Mouse (Mus musculus) CD8-positive naive resting alpha-beta T cell, adult 2 months (primary cell): Measurements from ENCODE around the gene Pank4.

ENCODE experiments used
- DNase-seq, 2 experiments: peaks; one replicate each; pipeline ENCODE4 v3.0.0; 2022; ENCODE audit warnings: low read depth in 2 of 2, low spot score in 2 of 2

Pank4 gene

GRCm38 (mm10) chr4:154963901-154964580, at the start of gene Pank4:
TSS of gene Pank4 (plus strand) at chr4:154964123.
- DNase-seq = peak; percentile 51 to 61

DNA sequence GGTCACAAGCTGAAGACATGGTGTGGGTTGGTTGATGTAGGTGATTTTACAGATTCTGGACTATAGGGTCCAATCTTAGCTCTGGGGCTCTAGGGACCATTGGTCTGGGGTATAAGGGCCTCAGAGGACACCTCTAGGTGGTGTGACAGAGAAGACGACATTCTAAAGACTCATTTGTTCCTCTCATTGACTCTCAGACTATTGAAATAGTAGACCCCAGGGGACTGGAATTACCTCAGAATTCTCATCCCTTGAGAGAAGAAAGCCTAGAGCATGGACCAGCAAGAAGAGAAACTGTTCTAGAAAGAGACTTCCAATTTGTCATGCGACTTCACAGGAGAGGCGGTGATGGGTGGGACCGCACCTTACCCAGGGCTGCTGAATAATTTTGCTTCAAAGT, 49.7 kb upstream of the Pank4 start:
- no peak for DNase-seq

DNA sequence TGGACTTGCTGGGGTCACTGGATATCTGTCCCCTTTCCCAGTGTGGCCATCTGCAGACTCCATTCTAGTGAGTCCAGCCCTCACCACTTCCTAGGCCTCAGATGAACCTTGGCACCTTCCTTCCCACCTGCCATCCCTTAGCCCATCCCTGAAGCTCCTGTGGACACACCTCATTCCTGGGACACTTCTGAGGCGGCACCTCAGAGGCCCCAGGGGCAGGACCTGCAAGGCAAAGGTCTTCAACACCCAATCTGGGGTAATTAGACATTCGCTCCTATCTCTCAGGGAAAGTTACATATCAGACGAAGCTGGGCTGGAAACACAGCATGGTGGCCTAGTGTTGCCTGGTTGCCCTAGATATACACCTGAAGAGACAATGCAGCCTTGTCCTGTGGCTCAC, 49.2 kb upstream of the Pank4 start:
- DNase-seq = no peak

DNA sequence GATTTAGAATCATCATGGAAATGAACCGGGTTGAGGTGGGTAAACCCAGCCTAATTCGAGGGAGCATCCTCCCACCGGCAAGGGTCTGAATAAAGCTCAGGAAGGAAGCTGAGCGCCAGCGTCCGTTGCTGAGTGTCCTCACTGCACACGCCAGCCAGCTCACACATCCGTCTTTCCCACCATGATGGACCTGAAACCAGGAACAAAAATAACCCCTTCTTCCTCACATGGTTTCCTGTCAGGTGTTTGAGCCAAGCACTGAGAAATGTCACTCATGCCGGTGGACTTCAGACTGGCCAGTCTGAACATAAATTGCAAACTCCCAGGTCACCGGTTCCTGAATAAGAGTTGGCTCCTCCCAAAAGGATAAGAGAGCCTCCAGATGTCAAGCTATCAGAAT, 48.6 kb upstream of the Pank4 start:
- DNase-seq = no peak

GRCm38 (mm10) chr4:154916662-154917061, 47.3 kb upstream of the Pank4 start:
- no peak for DNase-seq

GRCm38 (mm10) chr4:154922291-154922690, 41.6 kb upstream of the Pank4 start:
- DNase-seq = no peak

DNA sequence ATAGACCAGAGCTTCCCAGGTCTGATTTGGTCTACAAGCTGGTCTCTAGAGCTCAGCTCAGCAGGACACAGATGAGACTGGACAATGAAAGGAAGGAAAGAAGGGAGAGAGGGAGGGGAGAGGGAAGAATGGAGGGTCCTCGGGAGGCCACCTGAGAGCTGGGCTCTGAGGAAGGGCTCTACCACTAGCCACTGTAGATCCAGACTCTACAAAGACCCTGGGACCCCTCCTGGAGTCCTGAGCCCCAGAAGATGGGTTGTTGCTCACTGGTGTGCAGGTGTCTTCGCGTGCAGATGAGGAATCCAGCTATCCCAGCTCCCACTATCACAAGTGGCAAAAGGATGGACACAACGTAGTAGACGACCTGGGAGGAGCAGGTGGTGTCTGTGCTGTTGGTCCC, 41.0 kb upstream of the Pank4 start:
- no peak for DNase-seq

GRCm38 (mm10) chr4:154925413-154925812, 38.5 kb upstream of the Pank4 start:
- DNase-seq = peak; percentile 59 to 67

- no peak for DNase-seq
Observed at GRCm38 (mm10) chr4:154926969-154927898, 36.7 kb upstream of the Pank4 start.

DNA sequence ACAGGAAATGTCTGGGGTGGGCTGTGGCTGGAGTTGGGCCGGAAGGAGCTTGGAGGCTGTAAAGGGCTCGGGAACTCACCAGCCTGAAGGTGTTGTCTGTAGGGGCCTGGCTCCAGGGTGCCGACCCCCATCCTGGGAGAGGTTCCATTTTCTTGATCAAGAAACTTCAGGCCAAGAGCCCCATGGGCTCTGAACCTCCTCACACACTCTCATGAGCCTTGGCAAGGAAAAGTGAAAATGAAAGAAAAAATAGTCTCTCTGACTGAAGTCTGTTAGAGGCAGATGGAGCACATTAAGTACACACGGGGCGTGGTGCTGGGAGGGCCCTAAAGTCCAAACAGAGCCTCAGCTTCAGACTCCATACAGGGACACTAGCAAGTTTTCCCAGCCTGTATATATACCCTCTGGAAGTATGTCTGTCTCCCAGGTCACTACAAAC, 36.0 kb upstream of the Pank4 start:
- peak in 1 of 2 experiments; percentile 40 for DNase-seq

GRCm38 (mm10) chr4:154928395-154929087, 35.4 kb upstream of the Pank4 start, which contains the start of gene Tnfrsf14:
TSS of gene Tnfrsf14 (minus strand) at chr4:154928563.
- no peak for DNase-seq

- DNase-seq = no peak
Observed at GRCm38 (mm10) chr4:154929088-154929660, 34.7 kb upstream of the Pank4 start.

- no peak for DNase-seq
Observed at GRCm38 (mm10) chr4:154933306-154933907, 30.5 kb upstream of the Pank4 start.

- no peak for DNase-seq
Observed at GRCm38 (mm10) chr4:154934800-154935199, 29.1 kb upstream of the Pank4 start.

DNA sequence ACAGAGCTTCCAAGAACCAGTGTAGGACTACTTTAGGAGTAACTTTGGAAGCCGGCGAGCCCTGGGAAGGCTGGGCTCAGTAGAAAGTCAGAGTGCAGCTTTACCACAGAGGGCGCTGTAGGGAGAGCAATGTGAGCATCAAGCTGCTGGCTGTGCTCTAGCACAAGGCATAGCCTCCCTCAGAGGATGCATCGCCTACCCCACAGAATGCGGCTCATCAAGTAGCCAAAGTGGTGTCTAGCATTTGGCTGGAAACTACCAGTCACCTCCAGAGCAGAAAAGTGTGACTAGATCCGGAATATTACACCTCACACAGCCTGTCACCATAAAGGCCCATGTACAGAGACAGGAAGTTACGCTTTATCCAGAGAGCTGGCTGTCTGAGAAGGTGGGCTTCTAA, 28.1 kb upstream of the Pank4 start:
- DNase-seq = peak; percentile 65 to 76

- DNase-seq = peak; percentile 79 to 80
Observed at GRCm38 (mm10) chr4:154936542-154937255, 27.2 kb upstream of the Pank4 start.

- DNase-seq = no peak
Observed at GRCm38 (mm10) chr4:154937746-154938145, 26.2 kb upstream of the Pank4 start.

- DNase-seq = no peak
Observed at GRCm38 (mm10) chr4:154940156-154940555, 23.8 kb upstream of the Pank4 start.

DNA sequence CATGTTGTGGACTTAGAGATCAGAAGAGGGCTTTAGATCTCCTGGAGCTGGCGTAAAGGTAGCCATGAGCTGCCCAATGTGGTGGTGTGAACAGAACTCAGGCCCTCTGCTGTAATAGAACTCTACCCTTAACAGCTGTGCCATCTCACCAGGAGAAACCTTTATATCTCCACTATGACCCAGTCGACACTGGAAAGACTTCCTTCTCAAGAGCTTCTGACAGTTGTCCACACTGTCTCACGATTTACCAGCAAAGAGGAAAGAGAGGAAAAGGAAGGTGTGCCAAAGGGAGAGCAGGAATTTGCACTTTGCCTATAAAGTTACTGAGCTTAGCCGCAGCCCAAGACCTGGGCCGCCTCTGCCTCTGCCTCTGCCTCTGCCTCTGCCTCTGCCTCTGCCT, 22.1 kb upstream of the Pank4 start:
- DNase-seq = no peak
